Mouse (Mus musculus) forebrain, embryonic 10.5 days (tissue): ENCODE data around the gene Gm45062. TPM values are rescaled to one million over a fixed set of nuclear protein-coding genes. Genes with fewer than 3 reads are reported as not detected.
"Not testable (repeated sequence)": the region's sequence is repeated elsewhere in the genome, so short reads cannot be mapped to it uniquely, and the experiment has no call there.

ENCODE experiments used
- DNase-seq: peaks from one replicate; pipeline ENCODE4 v3.0.0-alpha.2; 2017; ENCODE audit warnings: low spot score; ENCODE audit errors: extremely low spot score
- H3K27ac ChIP-seq: fragments of 300-500 bp; sonication (generic); 2 replicates; pipeline ENCODE4 v1.5.1; 2016; ENCODE audit warnings: mild to moderate bottlenecking
- H3K27me3 ChIP-seq: fragments of 300-500 bp; sonication (generic); 2 replicates; pipeline ENCODE4 v1.6.1; 2016; ENCODE audit warnings: mild to moderate bottlenecking; ENCODE audit not compliant: poor library complexity, severe bottlenecking
- H3K36me3 ChIP-seq: fragments of 300-500 bp; sonication (generic); replicated peaks from 2 replicates; pipeline ENCODE4 v1.6.1; 2016; ENCODE audit warnings: mild to moderate bottlenecking, moderate library complexity
- H3K4me1 ChIP-seq: fragments of 300-500 bp; sonication (generic); 2 replicates; pipeline ENCODE4 v1.6.1; 2016
- H3K4me3 ChIP-seq: fragments of 300-500 bp; sonication (generic); 2 replicates; pipeline ENCODE4 v1.5.1; 2016; ENCODE audit warnings: mild to moderate bottlenecking, moderate library complexity
- H3K9me3 ChIP-seq: fragments of 300-500 bp; sonication (generic); 2 replicates; pipeline ENCODE4 v1.6.1; 2016; ENCODE audit warnings: mild to moderate bottlenecking, moderate library complexity
- WGBS: fragments of 180-500 bp; shearing (Covaris S2); methylation state at CpG from one replicate; pipeline ENCODE4 v1.1.7; 2016; 5-methylcytosine and 5-hydroxymethylcytosine counted together
- polyA plus RNA-seq: library from polyadenylated mRNA; unstranded; fragments of >200 nt; fragmentation: Nextera tagmentation; extraction: Ambion mirVana; gene quantifications from 2 replicates; pipeline ENCODE4 v1.2.1, GENCODE M21; 2016

Gene Gm45062
- polyA plus RNA-seq, 1 experiment from 2014 or later = 11.1 TPM

DNA sequence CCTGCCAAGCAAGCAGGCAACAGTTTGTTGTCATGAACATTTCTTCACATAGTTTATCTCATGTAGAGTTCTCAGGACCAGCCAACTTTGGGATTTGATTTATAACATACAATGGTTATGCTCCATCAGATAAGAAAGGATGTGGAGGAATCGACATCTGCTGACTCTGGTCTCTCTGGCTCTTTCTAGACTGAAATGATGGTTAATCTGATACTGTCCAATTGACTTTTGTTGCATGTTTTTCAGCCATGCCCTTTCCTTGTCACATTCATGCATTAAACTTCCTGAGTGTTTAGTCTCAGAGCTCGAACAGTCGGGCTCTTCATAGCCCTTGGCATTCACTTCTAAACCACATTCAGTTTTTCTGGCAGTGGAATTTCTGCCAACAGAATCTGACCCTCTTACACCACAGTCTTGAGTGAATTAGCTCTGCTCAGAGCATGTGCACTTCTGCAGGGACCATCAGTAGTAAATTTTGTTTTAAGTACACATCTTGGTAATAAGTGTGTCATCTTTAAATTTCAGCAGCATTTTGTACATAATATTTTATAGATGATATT, 26.2 kb downstream of the Gm45062 start:
- Histone ChIP-seq H3K9me3 (no peaks in the 10 kb centered on the region), H3K36me3 (no peaks in the 10 kb centered on the region), H3K4me3 (no peak overlapping the region), H3K4me1 (no peaks in the 10 kb centered on the region), H3K27me3 (no peaks in the 10 kb centered on the region), H3K27ac (no peak overlapping the region)
- WGBS = 88% methylated on average over 3 of the region's 3 CpGs
- DNase-seq = no peak

DNA sequence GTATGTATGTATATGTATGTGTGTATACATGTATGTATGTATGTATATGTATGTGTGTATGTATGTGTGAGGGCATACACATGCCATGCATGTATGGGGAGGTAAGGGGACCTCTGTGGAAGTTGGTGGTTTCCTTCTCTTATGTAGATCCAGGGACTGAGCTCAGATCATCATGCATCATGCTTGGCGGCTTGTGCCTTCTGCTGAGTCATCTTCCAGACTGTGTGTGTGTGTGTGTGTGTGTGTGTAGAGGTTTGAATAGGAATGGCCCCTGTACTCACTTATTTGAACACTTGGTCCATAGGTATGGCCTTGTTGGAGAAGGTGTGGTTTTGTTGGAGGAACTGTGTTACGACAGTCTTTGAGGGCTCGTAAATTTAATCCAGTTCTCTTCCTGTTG, 26.9 kb downstream of the Gm45062 start:
- no peak overlapping the region for H3K27ac ChIP-seq
- no peaks in the 10 kb centered on the region for H3K4me1 ChIP-seq
- DNase-seq = no peak
- H3K9me3 ChIP-seq = no peaks in the 10 kb centered on the region
- no peaks in the 10 kb centered on the region for H3K27me3 ChIP-seq
- H3K4me3 ChIP-seq = no peak overlapping the region
- 92% methylated on average over 3 of the region's 3 CpGs for WGBS
- no peaks in the 10 kb centered on the region for H3K36me3 ChIP-seq

DNA sequence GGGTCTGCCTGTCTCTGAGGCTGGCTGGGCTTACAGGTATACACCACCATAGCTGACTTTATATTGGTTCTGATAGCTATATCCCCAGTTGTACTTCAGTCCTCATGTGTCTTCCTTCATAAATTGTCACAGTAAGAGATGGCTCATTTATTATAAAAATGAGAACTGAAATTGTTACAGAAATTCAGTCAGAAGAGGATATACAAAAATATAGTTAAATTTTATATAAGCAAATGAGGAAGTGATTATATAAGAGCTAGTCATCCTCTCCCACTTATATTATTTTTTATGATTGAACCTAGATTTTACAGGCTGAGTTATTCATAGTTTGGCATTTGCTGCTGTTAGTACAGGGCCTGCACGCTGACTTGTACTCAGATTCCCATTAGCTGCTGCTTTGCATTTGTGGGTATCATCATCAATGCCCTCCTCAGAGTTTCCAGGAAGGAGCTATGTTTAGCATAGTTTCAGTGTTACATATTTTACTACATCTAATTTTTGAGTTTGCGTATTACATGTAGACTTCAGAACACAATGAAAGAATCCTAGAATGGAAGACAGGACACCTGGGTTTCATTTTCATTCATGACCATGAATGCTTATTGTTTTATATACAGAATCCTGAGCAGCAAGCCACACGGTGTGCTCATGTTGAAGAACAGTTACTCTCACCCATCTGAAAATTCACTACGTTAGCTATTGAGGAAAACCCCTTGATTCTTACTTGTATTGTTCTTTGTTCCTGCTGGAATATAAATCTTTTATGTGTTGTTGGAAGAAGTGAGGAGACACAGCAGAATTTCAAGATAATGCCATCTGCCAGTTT, 29.7 kb downstream of the Gm45062 start:
- Histone ChIP-seq H3K27me3 (no peaks in the 10 kb centered on the region), H3K9me3 (no peaks in the 10 kb centered on the region), H3K4me1 (peaks cover 2% of the 10 kb centered on the region), H3K4me3 (no peak overlapping the region), H3K27ac (no peak overlapping the region), H3K36me3 (no peaks in the 10 kb centered on the region)
- DNase-seq = no peak
- 91% methylated on average over 4 of the region's 4 CpGs for WGBS

DNA sequence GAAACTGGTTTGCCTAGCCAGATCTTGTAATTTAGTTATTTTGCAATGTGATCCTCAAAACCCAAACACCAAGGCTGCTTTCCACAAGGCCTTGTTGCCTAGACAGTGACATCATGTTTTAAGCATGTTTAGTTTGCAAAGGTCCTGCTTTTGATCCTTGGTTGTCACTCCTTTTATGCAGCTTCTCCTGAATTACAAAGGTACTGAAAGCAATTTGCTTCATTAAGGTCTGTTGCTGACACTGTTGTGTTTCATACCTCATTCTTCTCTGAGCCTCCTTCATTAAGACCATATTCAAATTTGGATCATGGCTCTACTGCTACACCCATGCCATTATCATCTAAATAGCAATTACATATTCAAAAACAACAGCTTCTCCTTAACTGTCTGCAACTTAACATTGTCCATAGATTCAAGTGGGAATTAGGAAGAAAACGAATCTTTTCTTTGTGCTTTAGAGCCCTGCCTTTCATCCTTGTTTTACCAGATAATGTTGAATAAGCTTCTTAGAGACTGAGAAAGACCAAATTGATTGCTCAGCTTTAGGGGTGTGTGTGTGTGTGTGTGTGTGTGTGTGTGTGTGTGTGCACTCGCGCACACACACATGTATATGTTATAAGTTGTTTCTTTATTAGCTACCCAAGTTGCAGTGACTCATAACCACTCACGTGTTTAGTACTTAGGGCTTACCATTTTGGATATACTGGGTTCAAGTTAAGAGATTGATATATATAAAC, 35.0 kb downstream of the Gm45062 start:
- Histone ChIP-seq H3K36me3 (no peaks in the 10 kb centered on the region), H3K4me1 (peaks cover 9% of the 10 kb centered on the region), H3K4me3 (no peak overlapping the region), H3K27me3 (no peaks in the 10 kb centered on the region; the same call in 1 of the 2 replicates), H3K27ac (no peak overlapping the region), H3K9me3 (no peaks in the 10 kb centered on the region)
- 71% methylated on average over 4 of the region's 4 CpGs for WGBS
- no peak for DNase-seq

DNA sequence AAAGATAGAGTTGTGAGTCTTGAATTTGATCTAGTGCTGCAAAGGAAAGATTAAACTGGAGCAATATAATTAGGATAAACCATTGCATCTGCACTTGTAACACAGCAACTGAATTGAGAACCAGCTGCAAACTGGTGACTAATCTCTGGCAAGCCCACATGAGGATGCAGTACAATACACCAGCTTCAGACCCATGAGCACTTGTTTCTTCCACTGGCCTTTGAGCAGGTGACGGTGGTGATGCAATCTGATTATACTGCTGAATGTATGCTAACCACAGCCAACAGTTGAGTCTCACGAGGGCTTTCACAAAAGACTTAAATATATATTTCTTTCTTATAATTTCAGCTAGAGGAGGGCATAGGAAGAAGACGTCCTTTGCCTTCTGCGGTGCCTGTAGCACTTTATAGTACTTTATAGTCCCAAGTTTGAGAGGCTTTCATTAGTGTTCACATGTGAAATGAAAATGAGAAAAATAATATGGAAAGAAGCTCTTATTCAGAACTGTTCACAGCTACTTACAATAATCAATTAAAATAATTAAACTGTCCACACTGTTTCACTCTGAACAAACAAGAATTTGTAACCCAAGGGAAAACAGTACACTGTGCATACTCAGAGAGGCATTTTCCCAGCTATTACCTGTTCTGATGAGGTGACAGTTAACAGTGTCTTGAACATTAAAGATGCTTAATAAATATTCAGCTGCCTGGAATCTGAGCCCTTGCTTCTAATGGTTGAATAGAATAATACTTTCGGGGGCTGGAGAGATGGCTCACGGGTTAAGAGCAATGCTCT, 40.0 kb downstream of the Gm45062 start:
- 89% methylated on average over 6 of the region's 6 CpGs for whole genome bisulfite sequencing
- Histone ChIP-seq H3K4me1 (peaks cover 3% of the 10 kb centered on the region), H3K27me3 (no peaks in the 10 kb centered on the region; the same call in 1 of the 2 replicates), H3K9me3 (no peaks in the 10 kb centered on the region), H3K36me3 (no peaks in the 10 kb centered on the region), H3K4me3 (no peak overlapping the region), H3K27ac (no peak overlapping the region)
- no peak for DNase-seq

DNA sequence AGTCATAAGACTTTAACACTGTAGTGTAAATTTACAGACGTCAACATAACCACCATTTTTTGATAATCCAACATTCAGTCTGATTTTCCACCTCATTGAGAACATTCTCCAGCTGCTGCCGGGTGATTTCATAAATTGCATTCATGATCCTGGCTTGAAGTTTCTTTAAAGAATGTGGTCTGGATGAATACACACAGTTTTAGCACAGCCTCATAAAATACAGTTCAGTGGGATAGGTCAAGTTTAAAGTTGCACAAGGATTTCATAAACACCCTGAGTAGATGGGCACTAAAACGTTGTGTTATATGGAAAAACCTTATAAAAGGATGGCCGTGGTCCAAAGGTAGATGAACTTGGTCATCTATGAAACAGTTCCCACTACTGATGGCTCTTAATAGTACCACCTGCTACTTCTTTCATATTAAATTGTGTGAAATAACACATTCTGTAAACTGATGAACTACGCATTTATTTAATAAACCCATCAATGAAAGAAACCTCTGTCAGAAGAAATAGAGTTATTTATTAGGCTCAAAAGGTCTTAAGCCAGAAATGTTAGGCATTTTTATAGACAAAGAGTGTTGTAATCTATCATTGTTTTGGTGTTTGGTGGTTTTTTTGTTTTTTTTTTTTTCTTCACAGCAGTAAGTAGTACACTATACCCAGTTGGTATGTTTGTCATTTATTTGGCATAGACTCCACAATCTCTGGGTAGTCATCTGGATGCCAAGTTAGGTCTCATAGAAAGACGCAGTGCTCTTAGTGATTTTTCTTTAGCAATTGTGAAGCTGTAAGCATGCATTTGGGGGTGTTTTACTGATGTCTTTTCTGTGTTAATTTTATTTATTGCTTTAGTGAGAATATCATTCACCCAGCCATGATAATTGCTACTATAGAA, 48.9 kb downstream of the Gm45062 start:
- Histone ChIP-seq H3K9me3 (no peaks in the 10 kb centered on the region), H3K4me1 (no peaks in the 10 kb centered on the region), H3K4me3 (no peak overlapping the region), H3K27me3 (no peaks in the 10 kb centered on the region), H3K36me3 (no peaks in the 10 kb centered on the region), H3K27ac (no peak overlapping the region)
- 88% methylated on average over 6 of the region's 6 CpGs for whole genome bisulfite sequencing
- DNase-seq = no peak

DNA sequence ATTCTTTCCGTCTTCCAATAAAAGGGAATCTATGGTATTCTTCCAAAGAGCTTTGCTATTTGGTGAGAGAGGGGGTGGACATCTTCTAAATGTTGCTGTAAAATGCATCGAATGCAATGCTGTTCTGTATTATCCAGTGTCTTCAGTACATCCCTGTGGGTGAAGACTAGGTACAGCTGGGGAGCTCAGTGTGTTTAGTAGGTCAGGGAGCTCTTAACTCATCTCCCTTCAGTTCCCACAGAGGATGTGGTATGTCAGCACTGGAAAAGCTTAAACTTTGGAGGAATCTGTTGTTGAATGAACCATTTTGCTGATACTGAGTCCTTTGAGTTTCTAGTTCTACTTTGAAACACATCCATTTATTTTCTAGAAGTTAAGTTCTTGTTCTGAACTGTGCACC, 53.3 kb downstream of the Gm45062 start:
- Histone ChIP-seq H3K4me1 (no peaks in the 10 kb centered on the region), H3K27me3 (no peaks in the 10 kb centered on the region), H3K36me3 (no peaks in the 10 kb centered on the region), H3K9me3 (no peaks in the 10 kb centered on the region), H3K27ac (no peak overlapping the region), H3K4me3 (no peak overlapping the region)
- no peak for DNase-seq
- WGBS = 92% methylated on average over 2 of the region's 2 CpGs

DNA sequence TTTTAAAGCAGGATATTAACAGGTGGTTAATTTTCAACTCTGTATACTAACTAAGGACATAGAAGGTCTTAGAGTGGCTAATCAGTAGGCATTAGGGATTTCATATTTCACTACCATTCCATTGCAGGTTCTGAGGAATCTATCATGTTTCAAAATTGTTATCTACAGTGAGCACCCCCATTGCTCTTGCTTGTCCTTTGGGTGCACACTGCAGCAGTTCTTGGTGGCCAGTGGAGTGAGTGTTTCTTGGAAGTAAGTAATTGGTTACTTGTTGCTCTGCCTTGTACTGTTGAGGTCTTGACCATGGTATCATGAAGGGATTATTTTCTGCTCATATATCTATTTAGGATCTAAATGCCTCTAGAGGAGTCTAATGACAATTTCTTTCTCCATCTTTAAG, 57.0 kb downstream of the Gm45062 start:
- Histone ChIP-seq H3K4me3 (no peak overlapping the region), H3K4me1 (no peaks in the 10 kb centered on the region), H3K9me3 (no peaks in the 10 kb centered on the region; the same call in 1 of the 2 replicates), H3K27me3 (no peaks in the 10 kb centered on the region), H3K36me3 (no peaks in the 10 kb centered on the region), H3K27ac (no peak overlapping the region)
- no peak for DNase-seq

DNA sequence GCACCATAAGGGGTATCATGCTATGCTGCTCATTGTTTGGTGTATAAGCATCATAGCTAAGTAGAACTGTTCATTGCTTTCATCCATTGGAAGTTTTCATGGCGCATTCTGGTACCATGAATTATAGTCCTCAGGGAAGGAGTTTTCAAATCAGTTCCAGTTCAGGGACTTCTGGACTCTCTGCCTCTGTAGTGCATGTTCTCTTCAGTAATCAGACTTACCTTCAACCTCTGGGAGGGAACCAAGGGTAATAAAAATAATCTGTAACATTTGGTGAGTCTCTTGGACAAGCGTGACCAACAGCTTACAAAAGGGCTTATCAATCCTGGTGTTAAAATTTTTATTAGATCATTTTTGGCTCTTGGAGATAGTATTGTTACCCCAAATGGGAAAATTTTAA, 60.3 kb downstream of the Gm45062 start:
- WGBS = 99% methylated on average over 2 of the region's 2 CpGs
- Histone ChIP-seq H3K9me3 (no peaks in the 10 kb centered on the region; the same call in 1 of the 2 replicates), H3K36me3 (no peaks in the 10 kb centered on the region), H3K4me1 (no peaks in the 10 kb centered on the region), H3K27ac (no peak overlapping the region), H3K4me3 (no peak overlapping the region), H3K27me3 (no peaks in the 10 kb centered on the region)
- DNase-seq = no peak

DNA sequence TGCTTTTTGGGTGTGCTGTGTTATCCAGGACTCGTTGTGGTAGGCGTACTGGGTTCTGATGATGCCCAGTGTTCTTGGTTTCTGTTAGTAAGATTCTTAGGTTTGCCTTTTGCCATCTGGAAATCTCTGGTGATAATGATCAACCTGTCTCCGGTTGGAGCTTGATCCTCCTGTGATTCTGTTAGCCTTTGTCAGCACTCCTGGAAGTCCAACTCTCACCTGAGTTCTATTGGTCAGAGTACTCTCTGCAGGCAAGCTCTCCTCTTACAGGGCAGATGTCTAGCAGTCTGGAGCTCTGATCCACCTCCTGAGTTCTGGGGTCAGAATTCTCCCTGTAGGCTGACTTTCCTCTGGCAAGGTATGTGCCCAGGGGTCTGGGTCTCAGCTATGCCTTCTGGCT, 72.2 kb downstream of the Gm45062 start:
- not testable (repeated sequence) for H3K27ac ChIP-seq, DNase-seq
- 96% methylated on average over 3 of the region's 3 CpGs for WGBS

DNA sequence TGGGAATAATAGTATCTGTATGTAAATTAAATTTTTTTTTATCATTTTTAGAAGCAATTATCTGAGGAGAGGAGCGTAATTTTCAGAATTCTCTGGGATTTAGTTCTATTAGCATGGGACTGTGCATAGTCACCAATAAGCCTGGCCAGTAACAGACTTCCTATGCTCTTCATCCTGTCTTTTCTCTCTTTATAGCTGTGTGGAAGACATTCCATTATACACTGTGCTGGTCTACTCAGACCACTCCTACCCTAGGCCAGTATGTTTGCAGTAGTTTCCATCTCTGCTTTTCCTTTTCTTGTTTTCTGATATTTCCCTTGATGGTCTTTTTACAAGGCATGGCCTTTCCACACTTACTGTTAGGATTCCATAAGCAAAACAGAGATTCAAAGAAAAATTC, 74.1 kb downstream of the Gm45062 start:
- H3K4me3 ChIP-seq = no peak overlapping the region
- H3K9me3 ChIP-seq = peaks cover 10% of the 10 kb centered on the region; the same call in 1 of the 2 replicates
- no peaks in the 10 kb centered on the region for H3K27me3 ChIP-seq
- no peaks in the 10 kb centered on the region for H3K36me3 ChIP-seq
- no peaks in the 10 kb centered on the region for H3K4me1 ChIP-seq
- DNase-seq = no peak
- 97% methylated on average over 1 of the region's 1 CpGs for WGBS
- H3K27ac ChIP-seq = no peak overlapping the region

More for the DNA sequence above, 72.2 kb downstream of the Gm45062 start:
- not testable (repeated sequence) for H3K4me1 ChIP-seq, H3K36me3 ChIP-seq, H3K4me3 ChIP-seq, H3K27me3 ChIP-seq
- H3K9me3 ChIP-seq = peaks cover 10% of the 10 kb centered on the region; the same call in 1 of the 2 replicates
